Comparison of ENCODE assay signal across 20 mouse cellular contexts in genomic region chr3:123567387-123567786, GRCm38 (mm10).
DNase-seq lines count a peak whose midpoint lies in the region; ATAC-seq and TF ChIP-seq lines count a peak whose summit lies in the region.
"Had no signal": no experiment of that assay in that cellular context is flagged by ENCODE, and none has a peak within 500 bp of the region (broad histone marks: within the 10 kb centered on the region; RNA-seq: fewer than 3 reads in every experiment).

No protein-coding gene starts in this region.

- no peak for TF ChIP-seq RAD21 in CH12.LX (IDR thresholded peaks at IDR 0.05; ENCODE audit: low read depth, low read length)

- 60% methylated on average over 7 of the region's 7 CpGs for WGBS in intestine, embryonic 14.5 days
- WGBS in intestine, postnatal 0 days: 28% methylated on average over 7 of the region's 7 CpGs
- WGBS in hindbrain, embryonic 10.5 days: 91% methylated on average over 7 of the region's 7 CpGs

- no peaks in the 10 kb centered on the region for H3K27me3 ChIP-seq in intestine, embryonic 14.5 days (replicated peaks; ENCODE audit: control insufficient read depth, insufficient read depth, low read length)
- H3K27me3 ChIP-seq in intestine, postnatal 0 days (replicated peaks; ENCODE audit: control insufficient read depth, insufficient read depth, low read length): no peaks in the 10 kb centered on the region
- no peaks in the 10 kb centered on the region for H3K27me3 ChIP-seq in CH12.LX (replicated peaks)
- H3K27me3 ChIP-seq in hindbrain, embryonic 10.5 days (ENCODE audit: insufficient read depth, poor library complexity, severe bottlenecking): no peaks in the 10 kb centered on the region
- H3K27me3 ChIP-seq: forebrain, embryonic 13.5 days; hindbrain, embryonic 15.5 days had no signal

- no peak overlapping the region for H3K27ac ChIP-seq in intestine, embryonic 14.5 days (ENCODE audit: low read depth)
- no peak overlapping the region for H3K27ac ChIP-seq in intestine, postnatal 0 days (ENCODE audit: low read depth, low read length)
- no peak overlapping the region for H3K27ac ChIP-seq in CH12.LX (ENCODE audit: insufficient read depth, low read depth)
- H3K27ac ChIP-seq in hindbrain, embryonic 10.5 days: no peak overlapping the region
- H3K27ac ChIP-seq: forebrain, embryonic 13.5 days; hindbrain, embryonic 15.5 days had no signal

- no peak overlapping the region for H3K4me3 ChIP-seq in intestine, embryonic 14.5 days (ENCODE audit: low read depth, low read length)
- H3K4me3 ChIP-seq in intestine, postnatal 0 days (ENCODE audit: low read depth, low read length): no peak overlapping the region
- H3K4me3 ChIP-seq in CH12.LX (replicated peaks in 1 of 3; ENCODE audit: low read depth in 2 of 3, low read length in 2 of 3, poor library complexity in 1 of 3): no peak overlapping the region
- H3K4me3 ChIP-seq in hindbrain, embryonic 10.5 days: no peak overlapping the region
- H3K4me3 ChIP-seq: forebrain, embryonic 13.5 days; hindbrain, embryonic 15.5 days had no signal

- TF ChIP-seq CTCF in intestine, postnatal 0 days (IDR thresholded peaks at IDR 0.05; ENCODE audit: low read depth): no peak
- no peak for TF ChIP-seq CTCF in CH12.LX (conservative IDR thresholded peaks at IDR 0.05 in 1 of 2, IDR thresholded peaks at IDR 0.05 in 1 of 2; ENCODE audit: low read depth in 2 of 2, low read length in 2 of 2)

- TF ChIP-seq EP300 in CH12.LX (IDR thresholded peaks at IDR 0.05; ENCODE audit: low read length): peak; percentile 95

- no peak for DNase-seq in frontal cortex, postnatal 25 days (ENCODE audit: low spot score in 2 of 2)
- no peak for DNase-seq in intestine, embryonic 14.5 days (ENCODE audit: low spot score)
- DNase-seq in CH12.LX (ENCODE audit: extremely low read depth): peak; percentile 86
- DNase-seq in skeletal muscle tissue, adult 2 months (ENCODE audit: low read depth, low spot score): peak; percentile 5
- no peak for DNase-seq in hindbrain, embryonic 10.5 days (ENCODE audit: low spot score)
- DNase-seq: cerebellum, adult 11-12 months; cerebellum, postnatal 36 days; gastrocnemius, postnatal 10 days; kidney, adult 9 months; liver; liver, postnatal 0 days; lung, postnatal 36 days; thymus, postnatal 36 days had no signal

- H3K9ac ChIP-seq in intestine, embryonic 14.5 days (ENCODE audit: low read length): no peak overlapping the region
- H3K9ac ChIP-seq in intestine, postnatal 0 days (ENCODE audit: low read depth, low read length): no peak overlapping the region
- H3K9ac ChIP-seq in CH12.LX (ENCODE audit: insufficient read depth, low read depth): no peak overlapping the region; the same call in 1 of the 2 replicates
- H3K9ac ChIP-seq: forebrain, embryonic 13.5 days; hindbrain, embryonic 15.5 days; liver, postnatal 0 days had no signal

- H3K9me3 ChIP-seq in intestine, embryonic 14.5 days (ENCODE audit: control insufficient read depth, low read length): no peaks in the 10 kb centered on the region
- H3K9me3 ChIP-seq in intestine, postnatal 0 days (ENCODE audit: control insufficient read depth): no peaks in the 10 kb centered on the region
- H3K9me3 ChIP-seq in CH12.LX (replicated peaks; ENCODE audit: low read length): no peaks in the 10 kb centered on the region
- no peaks in the 10 kb centered on the region for H3K9me3 ChIP-seq in hindbrain, embryonic 10.5 days
- H3K9me3 ChIP-seq: forebrain, embryonic 13.5 days; hindbrain, embryonic 15.5 days had no signal

- H3K79me2 ChIP-seq in CH12.LX (replicated peaks; ENCODE audit: control insufficient read depth, extremely low read depth, insufficient read depth, poor library complexity, severe bottlenecking): no peaks in the 10 kb centered on the region

- peak; percentile 89 for ATAC-seq in frontal cortex, adult (ENCODE audit: low TSS enrichment)
- peak; percentile 60; the same call in 1 of the 2 replicates for ATAC-seq in intestine, embryonic 14.5 days (replicated peaks; ENCODE audit: low FRiP score, low TSS enrichment, low read depth)
- ATAC-seq in intestine, postnatal 0 days: no peak
- ATAC-seq in cerebellum, adult (ENCODE audit: insufficient number of reproducible peaks, low FRiP score, low TSS enrichment): no peak
- ATAC-seq: forebrain, embryonic 13.5 days; liver, postnatal 0 days had no signal

- H3K4me1 ChIP-seq in intestine, embryonic 14.5 days (replicated peaks; ENCODE audit: control insufficient read depth, insufficient read depth, low read length): no peaks in the 10 kb centered on the region
- no peaks in the 10 kb centered on the region for H3K4me1 ChIP-seq in intestine, postnatal 0 days (replicated peaks; ENCODE audit: control insufficient read depth, insufficient read depth, low read length)
- H3K4me1 ChIP-seq in CH12.LX (ENCODE audit: control insufficient read depth in 1 of 2, insufficient read depth in 2 of 2): peaks cover 7 to 15% of the 10 kb centered on the region in 2 experiments
- no peaks in the 10 kb centered on the region for H3K4me1 ChIP-seq in hindbrain, embryonic 10.5 days (replicated peaks)
- H3K4me1 ChIP-seq: forebrain, embryonic 13.5 days; hindbrain, embryonic 15.5 days had no signal

- no peak for TF ChIP-seq POLR2A in CH12.LX (IDR thresholded peaks at IDR 0.05; ENCODE audit: low read depth, low read length)

- in situ Hi-C loops in CH12.LX (cut with MboI; ENCODE audit: low pct_ligation_motif_present, low pct_unique_long_range_greater_than_20kb, low sequenced_read_pairs): no loop called here

- H3K36me3 ChIP-seq in intestine, embryonic 14.5 days (ENCODE audit: control insufficient read depth, insufficient read depth, low read length): no peaks in the 10 kb centered on the region
- H3K36me3 ChIP-seq in intestine, postnatal 0 days (ENCODE audit: control insufficient read depth, insufficient read depth): no peaks in the 10 kb centered on the region
- H3K36me3 ChIP-seq in CH12.LX (replicated peaks in 1 of 2; ENCODE audit: control insufficient read depth in 1 of 2, insufficient read depth in 1 of 2, low read length in 1 of 2): no peaks in the 10 kb centered on the region
- H3K36me3 ChIP-seq in hindbrain, embryonic 10.5 days: no peaks in the 10 kb centered on the region
- H3K36me3 ChIP-seq: hindbrain, embryonic 15.5 days had no signal

- no peak overlapping the region for H3K4me2 ChIP-seq in intestine, embryonic 14.5 days (ENCODE audit: low read length)
- no peak overlapping the region for H3K4me2 ChIP-seq in intestine, postnatal 0 days (replicated peaks; ENCODE audit: low read depth)
- H3K4me2 ChIP-seq in CH12.LX (ENCODE audit: insufficient read depth, low read depth, poor library complexity, severe bottlenecking): peak overlapping the region; percentile 75
- H3K4me2 ChIP-seq: forebrain, embryonic 13.5 days; heart, embryonic 11.5 days; hindbrain, embryonic 15.5 days; midbrain, embryonic 11.5 days had no signal

- dilution Hi-C loops in CH12.LX (cut with MboI; ENCODE audit: extremely low pct_ligation_motif_present, extremely low pct_unique_long_range_greater_than_20kb, low sequenced_read_pairs): no loop called here

TF ChIP-seq in CH12.LX, 34 proteins besides CTCF, POLR2A, EP300 and RAD21 (continues in another document):
- TF ChIP-seq CHD1 (IDR thresholded peaks at IDR 0.05; ENCODE audit: low read depth, low read length) (no peak), UBTF (IDR thresholded peaks at IDR 0.05; ENCODE audit: low read depth, low read length) (no peak), E2F4 (IDR thresholded peaks at IDR 0.05; ENCODE audit: insufficient replicate concordance, low read depth, low read length) (no peak), JUND (conservative IDR thresholded peaks at IDR 0.05; ENCODE audit: low read depth, low read length) (peak; percentile 99), ELF1 (IDR thresholded peaks at IDR 0.05; ENCODE audit: low read depth, low read length) (no peak), MAZ (IDR thresholded peaks at IDR 0.05; ENCODE audit: low read depth, low read length) (no peak), BHLHE40 (IDR thresholded peaks at IDR 0.05; ENCODE audit: low read depth, low read length) (peak; percentile 74), KAT2A (IDR thresholded peaks at IDR 0.05; ENCODE audit: insufficient replicate concordance, low read length) (no peak), CHD2 (IDR thresholded peaks at IDR 0.05; ENCODE audit: low read length) (0 out of 2 replicates have a peak, but pooled peaks have one; percentile 44), ETS1 (conservative IDR thresholded peaks at IDR 0.05; ENCODE audit: low read depth, low read length) (peak; percentile 95), GABPA (IDR thresholded peaks at IDR 0.05; ENCODE audit: insufficient replicate concordance, low read depth, low read length) (no peak), HCFC1 (IDR thresholded peaks at IDR 0.05; ENCODE audit: low read depth, low read length) (peak; percentile 55), TCF12 (IDR thresholded peaks at IDR 0.05; ENCODE audit: low read depth, low read length) (0 out of 2 replicates have a peak, but pooled peaks have one; percentile 54), ZNF384 (IDR thresholded peaks at IDR 0.05; ENCODE audit: low read depth, low read length) (0 out of 2 replicates have a peak, but pooled peaks have one; percentile 7), USF2 (conservative IDR thresholded peaks at IDR 0.05; ENCODE audit: low read depth, low read length) (no peak), PAX5 (IDR thresholded peaks at IDR 0.05; ENCODE audit: low read length) (no peak), NRF1 (IDR thresholded peaks at IDR 0.05; ENCODE audit: low read depth, low read length) (no peak), NELFE (IDR thresholded peaks at IDR 0.05; ENCODE audit: low read depth, low read length) (no peak), ZC3H11A (IDR thresholded peaks at IDR 0.05; ENCODE audit: low read depth, low read length) (no peak), IRF4 (IDR thresholded peaks at IDR 0.05; ENCODE audit: low read depth, low read length) (peak; percentile 99), TBP (conservative IDR thresholded peaks at IDR 0.05; ENCODE audit: low read depth, low read length) (no peak), JUN (IDR thresholded peaks at IDR 0.05; ENCODE audit: insufficient read depth, low read depth, low read length) (peak; percentile 100), MAX (IDR thresholded peaks at IDR 0.05; ENCODE audit: low read length) (peak; percentile 58; the same call in 1 of the 2 replicates), ZKSCAN1 (IDR thresholded peaks at IDR 0.05; ENCODE audit: borderline replicate concordance, low read depth, low read length) (no peak), MYC (IDR thresholded peaks at IDR 0.05; ENCODE audit: low read depth, low read length) (0 out of 2 replicates have a peak, but pooled peaks have one; percentile 25), MXI1 (IDR thresholded peaks at IDR 0.05; ENCODE audit: low read depth, low read length) (peak; percentile 70), USF1 (IDR thresholded peaks at IDR 0.05; ENCODE audit: low read depth, low read length) (no peak), MAFK (IDR thresholded peaks at IDR 0.05; ENCODE audit: insufficient replicate concordance, low read length) (no peak; the same call in 1 of the 2 replicates), POLR2AphosphoS2 (IDR thresholded peaks at IDR 0.05; ENCODE audit: low read depth, low read length) (no peak)

Comparison
In these comparisons a context has a peak if more than half of its experiments do, and no peak if none do; other contexts are left out.
1. ATAC-seq: peak in frontal cortex, adult (single experiment) and intestine, embryonic 14.5 days (single experiment); none in intestine, postnatal 0 days (single experiment) and cerebellum, adult (single experiment).
2. DNase-seq: peak in CH12.LX (single experiment) and skeletal muscle tissue, adult 2 months (single experiment); none in frontal cortex, postnatal 25 days (0 of 2), intestine, embryonic 14.5 days (single experiment) and hindbrain, embryonic 10.5 days (single experiment).